Mouse (Mus musculus) CH12.LX (cell line): ENCODE data around the gene Acox2. TPM values are rescaled to one million over a fixed set of nuclear protein-coding genes. Genes with fewer than 3 reads are reported as not detected.

ENCODE experiments used
- DNase-seq: peaks from one replicate; pipeline ENCODE4 v3.0.0-alpha.2; 2013; ENCODE audit errors: extremely low read depth
- H3K27ac ChIP-seq: 2 replicates; pipeline ENCODE4 v1.5.1; 2012; ENCODE audit warnings: low read depth, mild to moderate bottlenecking, control low read depth, moderate library complexity; ENCODE audit not compliant: insufficient read depth
- H3K27me3 ChIP-seq: replicated peaks from 2 replicates; pipeline ENCODE3; 2012; ENCODE audit warnings: inconsistent platforms
- H3K36me3 ChIP-seq, 2 experiments: replicated peaks in 1 of 2; 2 replicates each; pipeline versions ENCODE3 to v1.6.1; 2012; ENCODE audit warnings: inconsistent platforms in 1 of 2, low read length in 1 of 2, mild to moderate bottlenecking in 1 of 2, mixed read lengths in 1 of 2, moderate library complexity in 1 of 2; ENCODE audit not compliant: control insufficient read depth in 1 of 2, insufficient read depth in 1 of 2
- H3K4me1 ChIP-seq, 2 experiments: 2 replicates each; pipeline ENCODE4 v1.6.1; 2012; ENCODE audit warnings: inconsistent platforms in 1 of 2, moderate library complexity in 1 of 2; ENCODE audit not compliant: insufficient read depth in 2 of 2, control insufficient read depth in 1 of 2
- H3K4me2 ChIP-seq: 2 replicates; pipeline ENCODE4 v1.6.1; 2012; ENCODE audit warnings: low read depth, mild to moderate bottlenecking, control low read depth; ENCODE audit not compliant: poor library complexity, insufficient read depth, severe bottlenecking
- H3K4me3 ChIP-seq, 3 experiments: fragments of 150-350 bp in 1 of 3; sonication (generic) in 1 of 3; replicated peaks in 1 of 3; 2 replicates each; pipeline versions ENCODE3 to v1.5.1; 2011 to 2012; ENCODE audit warnings: low read depth in 2 of 3, low read length in 2 of 3, mild to moderate bottlenecking in 2 of 3, moderate library complexity in 2 of 3, control low read depth in 1 of 3, improper control_type of control experiment in 1 of 3, inconsistent platforms in 1 of 3, mixed read lengths in 1 of 3; ENCODE audit not compliant: poor library complexity in 1 of 3
- H3K79me2 ChIP-seq: replicated peaks from 2 replicates; pipeline ENCODE4 v1.6.1; 2012; ENCODE audit warnings: mild to moderate bottlenecking, moderate library complexity; ENCODE audit not compliant: control insufficient read depth, poor library complexity, insufficient read depth, severe bottlenecking; ENCODE audit errors: extremely low read depth
- H3K9ac ChIP-seq: 2 replicates; pipeline ENCODE4 v1.6.1; 2012; ENCODE audit warnings: low read depth, mild to moderate bottlenecking, control low read depth, moderate library complexity; ENCODE audit not compliant: insufficient read depth
- H3K9me3 ChIP-seq: replicated peaks from 2 replicates; pipeline ENCODE3; 2012; ENCODE audit warnings: low read length, inconsistent platforms, mixed read lengths
- BHLHE40 ChIP-seq: IDR thresholded peaks from 2 replicates; pipeline ENCODE4 v1.6.1; 2011; ENCODE audit warnings: mild to moderate bottlenecking, low read depth, low read length, improper control_type of control experiment
- CHD2 ChIP-seq: IDR thresholded peaks from 2 replicates; pipeline ENCODE4 v1.6.1; 2011; ENCODE audit warnings: low read length, improper control_type of control experiment
- CTCF ChIP-seq, 2 experiments: IDR thresholded peaks in 1 of 2; conservative IDR thresholded peaks in 1 of 2; 2 replicates each; pipeline ENCODE4 v1.5.1; 2011 to 2012; ENCODE audit warnings: low read depth in 2 of 2, low read length in 2 of 2, improper control_type of control experiment in 1 of 2, inconsistent platforms in 1 of 2, mild to moderate bottlenecking in 1 of 2, moderate library complexity in 1 of 2
- ELF1 ChIP-seq: IDR thresholded peaks from 2 replicates; pipeline ENCODE4 v1.6.1; 2014; ENCODE audit warnings: low read depth, mild to moderate bottlenecking, inconsistent platforms, low read length, improper control_type of control experiment
- EP300 ChIP-seq: IDR thresholded peaks from 2 replicates; pipeline ENCODE4 v1.6.1; 2011; ENCODE audit warnings: low read length, improper control_type of control experiment
- ETS1 ChIP-seq: conservative IDR thresholded peaks from 2 replicates; pipeline ENCODE4 v1.6.1; 2012; ENCODE audit warnings: low read depth, mild to moderate bottlenecking, inconsistent platforms, low read length, improper control_type of control experiment, moderate library complexity
- IRF4 ChIP-seq: IDR thresholded peaks from 2 replicates; pipeline ENCODE4 v1.6.1; 2014; ENCODE audit warnings: low read depth, mild to moderate bottlenecking, inconsistent platforms, low read length, improper control_type of control experiment
- KAT2A ChIP-seq: IDR thresholded peaks from 2 replicates; pipeline ENCODE4 v1.6.1; 2012; ENCODE audit warnings: low read length, improper control_type of control experiment, inconsistent platforms; ENCODE audit not compliant: insufficient replicate concordance
- MAX ChIP-seq: IDR thresholded peaks from 2 replicates; pipeline ENCODE4 v1.6.1; 2011; ENCODE audit warnings: low read length, improper control_type of control experiment
- MAZ ChIP-seq: IDR thresholded peaks from 2 replicates; pipeline ENCODE4 v1.6.1; 2012; ENCODE audit warnings: low read depth, mild to moderate bottlenecking, inconsistent platforms, low read length, improper control_type of control experiment, moderate library complexity
- MEF2A ChIP-seq: IDR thresholded peaks from 2 replicates; pipeline ENCODE4 v1.6.1; 2014; ENCODE audit warnings: low read depth, mild to moderate bottlenecking, inconsistent platforms, low read length, improper control_type of control experiment, borderline replicate concordance
- MXI1 ChIP-seq: IDR thresholded peaks from 2 replicates; pipeline ENCODE4 v1.6.1; 2011; ENCODE audit warnings: mild to moderate bottlenecking, low read depth, low read length, improper control_type of control experiment
- MYC ChIP-seq: IDR thresholded peaks from 2 replicates; pipeline ENCODE4 v1.6.1; 2011; ENCODE audit warnings: low read depth, mild to moderate bottlenecking, improper control_type of control experiment, low read length
- NELFE ChIP-seq: IDR thresholded peaks from 2 replicates; pipeline ENCODE4 v1.6.1; 2011; ENCODE audit warnings: low read depth, low read length, improper control_type of control experiment
- NRF1 ChIP-seq: IDR thresholded peaks from 2 replicates; pipeline ENCODE4 v1.6.1; 2014; ENCODE audit warnings: low read depth, mild to moderate bottlenecking, inconsistent platforms, low read length, improper control_type of control experiment, moderate library complexity
- PAX5 ChIP-seq: IDR thresholded peaks from 2 replicates; pipeline ENCODE4 v1.6.1; 2012; ENCODE audit warnings: low read length, inconsistent platforms, mixed read lengths
- POLR2A ChIP-seq: IDR thresholded peaks from 2 replicates; pipeline ENCODE4 v1.6.1; 2011; ENCODE audit warnings: low read depth, mild to moderate bottlenecking, improper control_type of control experiment, low read length
- POLR2AphosphoS2 ChIP-seq: IDR thresholded peaks from 2 replicates; pipeline ENCODE4 v1.6.1; 2011; ENCODE audit warnings: low read depth, low read length, improper control_type of control experiment
- RAD21 ChIP-seq: IDR thresholded peaks from 2 replicates; pipeline ENCODE4 v1.6.1; 2011; ENCODE audit warnings: low read depth, mild to moderate bottlenecking, low read length, improper control_type of control experiment, moderate library complexity
- SMC3 ChIP-seq: IDR thresholded peaks from 2 replicates; pipeline ENCODE4 v1.6.1; 2011; ENCODE audit warnings: low read depth, low read length, improper control_type of control experiment
- TBP ChIP-seq: conservative IDR thresholded peaks from 2 replicates; pipeline ENCODE4 v1.6.1; 2011; ENCODE audit warnings: low read depth, low read length, improper control_type of control experiment
- USF1 ChIP-seq: IDR thresholded peaks from 2 replicates; pipeline ENCODE4 v1.6.1; 2014; ENCODE audit warnings: low read depth, mild to moderate bottlenecking, inconsistent platforms, low read length, improper control_type of control experiment
- USF2 ChIP-seq: conservative IDR thresholded peaks from 2 replicates; pipeline ENCODE4 v1.6.1; 2011; ENCODE audit warnings: low read depth, low read length, improper control_type of control experiment
- ZC3H11A ChIP-seq: IDR thresholded peaks from 2 replicates; pipeline ENCODE4 v1.6.1; 2012; ENCODE audit warnings: low read depth, mild to moderate bottlenecking, inconsistent platforms, low read length, improper control_type of control experiment
- ZKSCAN1 ChIP-seq: IDR thresholded peaks from 2 replicates; pipeline ENCODE4 v1.6.1; 2012; ENCODE audit warnings: low read depth, inconsistent platforms, low read length, improper control_type of control experiment, borderline replicate concordance
- ZNF384 ChIP-seq: IDR thresholded peaks from 2 replicates; pipeline ENCODE4 v1.6.1; 2012; ENCODE audit warnings: low read depth, low read length, improper control_type of control experiment, inconsistent platforms
- dilution Hi-C: fragments of 300-500 bp; cut with MboI; formaldehyde crosslinking; loops from 2 replicates; pipeline ENCODE4 v1.14.3; 2020; ENCODE audit warnings: low sequenced_read_pairs; ENCODE audit not compliant: extremely low pct_unique_long_range_greater_than_20kb, extremely low pct_ligation_motif_present
- in situ Hi-C: fragments of 300-500 bp; cut with MboI; formaldehyde crosslinking; loops from 3 replicates; pipeline ENCODE4 v1.14.3; 2019; ENCODE audit warnings: low sequenced_read_pairs, low pct_ligation_motif_present, low pct_unique_long_range_greater_than_20kb, mixed read lengths
- polyA plus RNA-seq: library from polyadenylated mRNA; unstranded; fragments of >175 nt; gene quantifications from 2 replicates; pipeline ENCODE4 v1.2.1, GENCODE M21; 2012; ENCODE audit warnings: low read depth; ENCODE audit not compliant: insufficient read length
- total RNA-seq, 2 experiments: library from RNA; depleted of rRNA; stranded (reverse); fragments of 300-350 nt in 1 of 2; fragments of >200 nt in 1 of 2; gene quantifications; 2 replicates each; pipeline ENCODE4 v1.2.3; 2012 to 2014

The Acox2 gene
- total and polyA plus RNA-seq, 3 experiments: not detected

DNA sequence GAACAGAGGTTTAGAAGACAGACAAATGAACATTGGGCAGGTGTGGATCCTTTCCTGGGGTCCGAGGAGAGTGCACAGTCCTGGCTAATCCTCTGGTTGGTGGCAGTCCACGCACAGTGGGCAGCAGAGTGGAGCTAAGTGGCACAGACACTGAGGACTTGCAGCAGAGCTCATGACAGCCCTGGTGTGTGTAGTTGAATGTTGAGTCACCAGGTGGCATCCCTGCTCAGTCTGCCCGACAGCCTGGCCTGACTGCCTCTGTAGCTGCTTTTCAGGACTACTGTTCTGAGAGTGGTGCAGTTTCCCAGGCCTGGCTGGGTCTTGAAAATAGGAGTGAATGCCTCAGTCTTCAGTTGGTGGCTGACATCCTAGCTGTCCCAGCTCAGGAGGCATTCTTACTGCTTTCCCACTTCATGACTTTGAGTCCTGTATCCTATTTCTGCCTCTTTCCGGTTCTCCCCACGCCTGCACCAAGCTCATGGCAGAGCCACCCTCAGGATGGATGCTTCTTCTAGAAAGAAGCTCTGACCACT lies 16.7 kb downstream of the Acox2 start:
- DNase-seq: no peak
- H3K36me3 ChIP-seq: no peaks in the 10 kb centered on the region
- H3K4me3 ChIP-seq: no peak overlapping the region
- no peak overlapping the region for H3K27ac ChIP-seq
- in situ Hi-C loops (no loop called here), dilution Hi-C loops (no loop called here)
- H3K9ac ChIP-seq: no peak overlapping the region
- TF ChIP-seq ETS1: no peak
- TF ChIP-seq ZKSCAN1: no peak
- TF ChIP-seq NELFE: peak; percentile 15; the same call in 1 of the 2 replicates
- TF ChIP-seq BHLHE40: no peak
- no peak for TF ChIP-seq KAT2A
- TF ChIP-seq MXI1: no peak
- no peak for TF ChIP-seq POLR2A
- TF ChIP-seq CTCF (conservative IDR thresholded peaks at IDR 0.05 in 1 of 2, IDR thresholded peaks at IDR 0.05 in 1 of 2; ENCODE audit: low read depth in 2 of 2, low read length in 2 of 2): peak in 1 of 2 experiments; percentile 65; a peak in 2 of 4 replicates
- TF ChIP-seq IRF4: no peak
- TF ChIP-seq MEF2A: no peak
- no peak for TF ChIP-seq POLR2AphosphoS2
- no peak for TF ChIP-seq MYC
- TF ChIP-seq NRF1: no peak
- peak; percentile 61 for TF ChIP-seq SMC3
- TF ChIP-seq ZC3H11A: no peak
- TF ChIP-seq TBP: no peak
- TF ChIP-seq ZNF384: no peak
- TF ChIP-seq USF1: no peak
- no peak for TF ChIP-seq MAZ
- TF ChIP-seq PAX5: no peak
- TF ChIP-seq CHD2: no peak
- TF ChIP-seq RAD21: peak; percentile 47
- H3K27me3 ChIP-seq: no peaks in the 10 kb centered on the region
- no peaks in the 10 kb centered on the region for H3K9me3 ChIP-seq
- H3K4me1 ChIP-seq: no peaks in the 10 kb centered on the region
- no peak overlapping the region for H3K4me2 ChIP-seq
- H3K79me2 ChIP-seq: no peaks in the 10 kb centered on the region

DNA sequence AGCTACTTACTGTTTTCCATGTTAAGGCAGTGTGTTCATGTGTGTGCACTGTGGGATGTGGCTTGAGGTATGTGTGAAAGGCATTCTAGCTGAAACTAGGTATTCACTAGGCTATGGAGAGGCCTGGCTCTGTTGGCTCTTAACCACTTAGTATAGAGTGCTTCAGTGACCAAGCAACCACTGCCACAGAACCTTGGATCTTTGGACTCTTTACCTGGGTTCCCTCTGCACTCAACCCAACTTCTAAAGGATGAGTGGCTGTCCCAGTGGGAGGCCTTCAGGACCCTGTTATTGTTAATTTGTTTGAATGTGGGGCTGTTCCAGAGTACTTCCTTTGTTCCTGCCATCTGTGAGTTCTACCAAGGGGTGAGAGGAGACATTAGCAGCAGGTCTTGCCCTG lies 17.3 kb downstream of the Acox2 start:
- Histone ChIP-seq H3K9ac (no peak overlapping the region), H3K4me2 (no peak overlapping the region), H3K27me3 (no peaks in the 10 kb centered on the region), H3K79me2 (no peaks in the 10 kb centered on the region), H3K4me3 (no peak overlapping the region), H3K4me1 (peaks cover 3 to 4% of the 10 kb centered on the region in 2 experiments; a peak in 2 of 4 replicates), H3K27ac (no peak overlapping the region), H3K36me3 (no peaks in the 10 kb centered on the region), H3K9me3 (no peaks in the 10 kb centered on the region)
- TF ChIP-seq EP300: no peak
- TF ChIP-seq ELF1: no peak
- TF ChIP-seq CHD2: no peak
- TF ChIP-seq MYC: no peak
- no peak for TF ChIP-seq NRF1
- no peak for TF ChIP-seq MAX
- no peak for TF ChIP-seq BHLHE40
- TF ChIP-seq POLR2A: no peak
- no peak for TF ChIP-seq IRF4
- no peak for TF ChIP-seq MEF2A
- TF ChIP-seq RAD21: no peak
- no peak for TF ChIP-seq USF2
- dilution Hi-C loops (no loop called here), in situ Hi-C loops (no loop called here)
- DNase-seq: no peak
